Comparison of ENCODE assay signal across 11 mouse cellular contexts in the genomic region with DNA sequence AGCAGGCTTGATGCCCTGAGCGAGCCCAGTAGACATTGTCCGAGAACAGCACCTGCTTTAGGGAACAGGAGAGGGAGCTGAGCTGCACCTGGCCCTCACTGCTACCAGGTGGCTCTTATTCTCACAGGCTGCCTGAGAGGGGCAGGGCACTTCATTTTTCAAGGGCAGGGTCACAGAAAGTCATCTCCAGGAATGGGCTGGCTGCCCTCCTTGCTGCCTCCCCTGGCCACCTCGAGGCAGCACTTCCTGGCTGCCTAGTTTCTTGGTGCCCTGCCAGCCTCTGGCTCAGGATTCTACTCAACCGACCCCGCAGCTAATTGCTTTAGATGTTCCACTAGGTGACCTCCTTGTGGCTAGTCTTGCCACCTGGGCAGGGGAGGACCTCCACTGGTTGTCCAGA. TPM values are rescaled to one million over a fixed set of nuclear protein-coding genes. Genes with fewer than 3 reads are reported as not detected.
DNase-seq lines count a peak whose midpoint lies in the region; ATAC-seq lines count a peak whose summit lies in the region.
"Had no signal": no experiment of that assay in that cellular context is flagged by ENCODE, and none has a peak within 500 bp of the region (broad histone marks: within the 10 kb centered on the region; RNA-seq: fewer than 3 reads in every experiment).

No protein-coding gene starts in this region.

- WGBS in heart, embryonic 13.5 days: 34% methylated on average over 5 of the region's 5 CpGs
- WGBS in kidney, embryonic 14.5 days: 31% methylated on average over 5 of the region's 5 CpGs
- 35% methylated on average over 5 of the region's 5 CpGs for WGBS in forebrain, embryonic 16.5 days

- intact Hi-C loops in left cerebral cortex, postnatal 4 days (cut with DNase I): no loop called here

- no peak for ATAC-seq in heart, embryonic 13.5 days (ENCODE audit: extremely low read depth, insufficient number of reproducible peaks, low FRiP score, low TSS enrichment)
- ATAC-seq in kidney, embryonic 14.5 days (ENCODE audit: low FRiP score, low TSS enrichment): no peak
- no peak for ATAC-seq in forebrain, embryonic 16.5 days

- H3K4me2 ChIP-seq in heart, embryonic 13.5 days: peak overlapping the region; percentile 88
- H3K4me2 ChIP-seq in kidney, embryonic 14.5 days (replicated peaks; ENCODE audit: low read depth, low read length): peak overlapping the region; percentile 19
- H3K4me2 ChIP-seq in forebrain, embryonic 16.5 days (ENCODE audit: low read length): no peak overlapping the region

- peak overlapping the region; percentile 98 for H3K27ac ChIP-seq in heart, embryonic 13.5 days (replicated peaks)
- H3K27ac ChIP-seq in kidney, embryonic 14.5 days (ENCODE audit: low read depth, low read length): no peak overlapping the region
- H3K27ac ChIP-seq in forebrain, embryonic 16.5 days (ENCODE audit: low read length): no peak overlapping the region
- H3K27ac ChIP-seq: embryonic facial prominence, embryonic 15.5 days; limb, embryonic 12.5 days had no signal

- H3K9me3 ChIP-seq in heart, embryonic 13.5 days: no peaks in the 10 kb centered on the region
- H3K9me3 ChIP-seq in kidney, embryonic 14.5 days (ENCODE audit: control insufficient read depth, low read length): no peaks in the 10 kb centered on the region
- H3K9me3 ChIP-seq in forebrain, embryonic 16.5 days (ENCODE audit: control insufficient read depth, low read length): no peaks in the 10 kb centered on the region
- H3K9me3 ChIP-seq: embryonic facial prominence, embryonic 15.5 days; limb, embryonic 12.5 days had no signal

- peaks cover 68% of the 10 kb centered on the region for H3K4me1 ChIP-seq in heart, embryonic 13.5 days
- peaks cover 13% of the 10 kb centered on the region for H3K4me1 ChIP-seq in kidney, embryonic 14.5 days (ENCODE audit: control insufficient read depth, insufficient read depth, low read length)
- H3K4me1 ChIP-seq in forebrain, embryonic 16.5 days (replicated peaks; ENCODE audit: control insufficient read depth, insufficient read depth, low read length): peaks cover 7% of the 10 kb centered on the region

- H3K36me3 ChIP-seq in heart, embryonic 13.5 days: no peaks in the 10 kb centered on the region
- no peaks in the 10 kb centered on the region for H3K36me3 ChIP-seq in kidney, embryonic 14.5 days (ENCODE audit: control insufficient read depth, insufficient read depth, low read length)
- H3K36me3 ChIP-seq in forebrain, embryonic 16.5 days (ENCODE audit: control insufficient read depth, insufficient read depth): no peaks in the 10 kb centered on the region
- H3K36me3 ChIP-seq: embryonic facial prominence, embryonic 15.5 days; limb, embryonic 12.5 days had no signal

- H3K9ac ChIP-seq in heart, embryonic 13.5 days: peak overlapping the region; percentile 85
- H3K9ac ChIP-seq in kidney, embryonic 14.5 days (ENCODE audit: low read depth, low read length): no peak overlapping the region
- no peak overlapping the region for H3K9ac ChIP-seq in forebrain, embryonic 16.5 days (replicated peaks; ENCODE audit: low read depth, low read length)
- H3K9ac ChIP-seq: embryonic facial prominence, embryonic 15.5 days had no signal

- H3K27me3 ChIP-seq in heart, embryonic 13.5 days (replicated peaks): peaks cover 56% of the 10 kb centered on the region
- H3K27me3 ChIP-seq in kidney, embryonic 14.5 days (ENCODE audit: control insufficient read depth, insufficient read depth, low read length): peaks cover 29% of the 10 kb centered on the region
- H3K27me3 ChIP-seq in forebrain, embryonic 16.5 days (replicated peaks; ENCODE audit: control insufficient read depth, insufficient read depth, low read length): peaks cover 47% of the 10 kb centered on the region

- peak overlapping the region; percentile 66 for H3K4me3 ChIP-seq in heart, embryonic 13.5 days
- H3K4me3 ChIP-seq in kidney, embryonic 14.5 days (ENCODE audit: low read length): no peak overlapping the region
- H3K4me3 ChIP-seq in forebrain, embryonic 16.5 days (replicated peaks; ENCODE audit: low read length): no peak overlapping the region

- DNase-seq in left cerebral cortex, postnatal 4 days: peak; percentile 66
- no peak for DNase-seq in left cerebral cortex, adult 8-10 months (ENCODE audit: low spot score in 2 of 2)
- peak; percentile 77 for DNase-seq in lung, postnatal 36 days
- DNase-seq in right cerebral cortex, postnatal 4 days: no peak
- DNase-seq in thymus, postnatal 14 days: no peak

RNA-seq across cellular contexts. Expression of a gene that starts 2.0 kb away (rescaled TPM):
- 1 to 10 TPM; 1.1 to 1.5 TPM for total RNA-seq in left cerebral cortex, postnatal 4 days (2021)
- total RNA-seq in left cerebral cortex, adult 8-10 months (2022): 1 to 10 TPM in 2 of 4 experiments, under 1 TPM in 2; 0.21 to 1.1 (median 0.86) TPM
- 15.0 and 15.6 TPM in 2 replicates for polyA plus RNA-seq in heart, embryonic 13.5 days (2015; fragmentation: Nextera tagmentation; extraction: Ambion mirVana)
- polyA plus RNA-seq in kidney, embryonic 14.5 days (2014; fragmentation: Nextera tagmentation; extraction: Ambion mirVana): 4.0 and 5.4 TPM in 2 replicates
- 1.0 and 1.1 TPM in 2 replicates for polyA plus RNA-seq in forebrain, embryonic 16.5 days (2015; fragmentation: Nextera tagmentation; extraction: Ambion mirVana)
- total RNA-seq: hematopoietic stem cell, adult 5-6 weeks had no signal

RNA-seq across cellular contexts. Expression of a gene that starts 13.8 kb away (rescaled TPM):
- total RNA-seq in left cerebral cortex, postnatal 4 days (2021): under 1 TPM; 0.38 TPM
- not detected for total RNA-seq in left cerebral cortex, adult 8-10 months (2022)
- polyA plus RNA-seq in heart, embryonic 13.5 days (2015; fragmentation: Nextera tagmentation; extraction: Ambion mirVana): 3.5 and 4.4 TPM in 2 replicates
- polyA plus RNA-seq in kidney, embryonic 14.5 days (2014; fragmentation: Nextera tagmentation; extraction: Ambion mirVana): 4.4 and 4.9 TPM in 2 replicates
- polyA plus RNA-seq in forebrain, embryonic 16.5 days (2015; fragmentation: Nextera tagmentation; extraction: Ambion mirVana): 1.1 and 1.2 TPM in 2 replicates

RNA-seq across cellular contexts. Expression of a gene that starts 39.2 kb away (rescaled TPM):
- total RNA-seq in left cerebral cortex, postnatal 4 days (2021): 10 to 100 TPM; 41.6 to 44.8 TPM
- 10 to 100 TPM; 37.0 to 42.1 (median 39.8) TPM for total RNA-seq in left cerebral cortex, adult 8-10 months (2022)
- 58.2 and 60.7 TPM in 2 replicates for polyA plus RNA-seq in heart, embryonic 13.5 days (2015; fragmentation: Nextera tagmentation; extraction: Ambion mirVana)
- 74.4 and 95.1 TPM in 2 replicates for polyA plus RNA-seq in kidney, embryonic 14.5 days (2014; fragmentation: Nextera tagmentation; extraction: Ambion mirVana)
- polyA plus RNA-seq in forebrain, embryonic 16.5 days (2015; fragmentation: Nextera tagmentation; extraction: Ambion mirVana): 99.7 and 109 TPM in 2 replicates

RNA-seq across cellular contexts. Expression of a gene that starts 55.7 kb away (rescaled TPM):
- 100 to 1,000 TPM; 249 to 263 TPM for total RNA-seq in left cerebral cortex, postnatal 4 days (2021)
- 100 to 1,000 TPM; 406 to 526 (median 451) TPM for total RNA-seq in left cerebral cortex, adult 8-10 months (2022)
- 750 and 845 TPM in 2 replicates for polyA plus RNA-seq in heart, embryonic 13.5 days (2015; fragmentation: Nextera tagmentation; extraction: Ambion mirVana)
- 477 and 494 TPM in 2 replicates for polyA plus RNA-seq in kidney, embryonic 14.5 days (2014; fragmentation: Nextera tagmentation; extraction: Ambion mirVana)
- polyA plus RNA-seq in forebrain, embryonic 16.5 days (2015; fragmentation: Nextera tagmentation; extraction: Ambion mirVana): 319 and 342 TPM in 2 replicates

Comparison
In these comparisons a context has a peak if more than half of its experiments do, and no peak if none do; other contexts are left out.
1. DNase-seq: peak in left cerebral cortex, postnatal 4 days (single experiment) and lung, postnatal 36 days (single experiment); none in left cerebral cortex, adult 8-10 months (0 of 2), right cerebral cortex, postnatal 4 days (single experiment) and thymus, postnatal 14 days (single experiment).